Mouse (Mus musculus): ENCODE measurements around the gene Cldn22.

DNA sequence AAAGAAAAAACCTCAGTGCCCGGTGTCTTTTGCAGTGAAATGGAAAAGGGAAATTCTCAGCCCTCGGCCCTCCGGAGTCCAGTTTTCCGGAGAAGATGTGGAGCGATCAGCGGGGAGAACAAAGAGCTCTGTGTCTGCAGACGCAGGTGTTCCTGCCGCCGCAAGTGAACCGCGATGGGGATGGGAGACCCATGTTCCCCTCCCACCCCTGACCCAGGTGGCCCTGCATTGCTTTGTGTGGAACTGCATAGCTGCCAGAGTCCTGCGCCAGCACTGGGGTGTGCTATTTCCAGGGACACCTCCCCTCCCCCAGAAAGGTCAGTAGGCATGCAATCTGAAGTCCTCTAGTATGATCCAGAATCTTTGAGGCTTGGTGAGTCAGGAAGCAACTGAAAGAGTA is 13.1 kb upstream of the Cldn22 start:
- TF ChIP-seq CTCF (conservative IDR thresholded peaks at IDR 0.05; ENCODE audit: insufficient read depth, insufficient read length, low read depth, low read length) (no peak), POLR2A (IDR thresholded peaks at IDR 0.05; ENCODE audit: low read depth, low read length) (no peak)

All from kidney, adult 2 months (tissue).